11 mouse cellular contexts compared by ENCODE assay signal in genomic region chr16:93109683-93110407, GRCm38 (mm10).
DNase-seq lines count a peak whose midpoint lies in the region; ATAC-seq and TF ChIP-seq lines count a peak whose summit lies in the region.
"Had no signal": no experiment of that assay in that cellular context is flagged by ENCODE, and none has a peak within 500 bp of the region (broad histone marks: within the 10 kb centered on the region; RNA-seq: fewer than 3 reads in every experiment).

No protein-coding gene starts in this region.

- no peak for TF ChIP-seq EP300 in lung, postnatal 0 days (IDR thresholded peaks at IDR 0.05)

- H3K9ac ChIP-seq in lung, postnatal 0 days (replicated peaks; ENCODE audit: low read depth) = no peak overlapping the region
- H3K9ac ChIP-seq in heart, embryonic 12.5 days = no peak overlapping the region
- H3K9ac ChIP-seq: forebrain, embryonic 13.5 days had no signal

- no peak for TF ChIP-seq CTCF in lung, postnatal 0 days (IDR thresholded peaks at IDR 0.05)
- no peak for TF ChIP-seq CTCF in lung, adult 2 months (IDR thresholded peaks at IDR 0.05; ENCODE audit: insufficient read depth, low read length)
- TF ChIP-seq CTCF in thymus, adult 2 months (IDR thresholded peaks at IDR 0.05; ENCODE audit: borderline replicate concordance, control insufficient read depth, extremely low read depth, insufficient read depth, low read length, poor library complexity) = no peak

- no peak for TF ChIP-seq POLR2A in lung, adult 2 months (IDR thresholded peaks at IDR 0.05; ENCODE audit: borderline replicate concordance, extremely low read depth, low read depth, low read length)
- TF ChIP-seq POLR2A in thymus, adult 2 months (IDR thresholded peaks at IDR 0.05; ENCODE audit: control insufficient read depth, extremely low read depth, insufficient read depth, low read length, poor library complexity) = no peak

- no peak overlapping the region for H3K4me3 ChIP-seq in lung, postnatal 0 days (ENCODE audit: low read depth, low read length)
- H3K4me3 ChIP-seq in lung, adult 2 months (replicated peaks; ENCODE audit: extremely low read depth, low read depth, low read length) = no peak overlapping the region
- no peak overlapping the region for H3K4me3 ChIP-seq in heart, embryonic 12.5 days
- H3K4me3 ChIP-seq in thymus, adult 2 months (ENCODE audit: control insufficient read depth, insufficient read depth, low read length) = no peak overlapping the region
- H3K4me3 ChIP-seq: forebrain, embryonic 13.5 days had no signal

- peak; percentile 64 for ATAC-seq in lung, postnatal 0 days
- no peak for ATAC-seq in heart, embryonic 12.5 days (ENCODE audit: insufficient number of reproducible peaks, low FRiP score)
- ATAC-seq: forebrain, embryonic 13.5 days; midbrain, embryonic 16.5 days had no signal

- no peak overlapping the region for H3K4me2 ChIP-seq in lung, postnatal 0 days (replicated peaks; ENCODE audit: low read depth, low read length)
- peak overlapping the region; percentile 41 for H3K4me2 ChIP-seq in heart, embryonic 12.5 days
- H3K4me2 ChIP-seq: forebrain, embryonic 13.5 days had no signal

- no peak overlapping the region for H3K27ac ChIP-seq in lung, postnatal 0 days (ENCODE audit: low read length)
- H3K27ac ChIP-seq in heart, embryonic 12.5 days (ENCODE audit: poor library complexity, severe bottlenecking) = 0 out of 2 replicates have a peak overlapping the region, but pooled peaks have one; percentile 31
- H3K27ac ChIP-seq in thymus, adult 2 months (ENCODE audit: control insufficient read depth, insufficient read depth, low read length) = no peak overlapping the region
- H3K27ac ChIP-seq: forebrain, embryonic 13.5 days had no signal

- DNase-seq in adrenal gland, postnatal 36 days = peak; percentile 10 to 12
- DNase-seq in adrenal gland, postnatal 10 days = no peak
- peak; percentile 57 for DNase-seq in lung, postnatal 0 days (ENCODE audit: low spot score)
- DNase-seq in lung, adult 2 months = no peak
- peak; percentile 65 for DNase-seq in skeletal muscle tissue, adult 2 months (ENCODE audit: low read depth, low spot score)
- DNase-seq in layer of hippocampus, postnatal 10 days (ENCODE audit: low spot score in 2 of 2) = no peak
- DNase-seq in thymus, adult 2 months = no peak
- DNase-seq: kidney, postnatal 4 days had no signal

- no peaks in the 10 kb centered on the region for H3K36me3 ChIP-seq in lung, postnatal 0 days (ENCODE audit: insufficient read depth, low read length)
- H3K36me3 ChIP-seq in heart, embryonic 12.5 days = no peaks in the 10 kb centered on the region
- H3K36me3 ChIP-seq in thymus, adult 2 months (ENCODE audit: control insufficient read depth, insufficient read depth, low read length) = no peaks in the 10 kb centered on the region

- H3K27me3 ChIP-seq in lung, postnatal 0 days (replicated peaks; ENCODE audit: insufficient read depth, low read length) = no peaks in the 10 kb centered on the region
- peaks cover 11% of the 10 kb centered on the region for H3K27me3 ChIP-seq in heart, embryonic 12.5 days (replicated peaks)
- H3K27me3 ChIP-seq in thymus, adult 2 months (ENCODE audit: control insufficient read depth, insufficient read depth, low read length) = no peaks in the 10 kb centered on the region
- H3K27me3 ChIP-seq: forebrain, embryonic 13.5 days had no signal

- H3K4me1 ChIP-seq in lung, postnatal 0 days (ENCODE audit: insufficient read depth, low read depth, low read length) = no peaks in the 10 kb centered on the region
- no peaks in the 10 kb centered on the region for H3K4me1 ChIP-seq in lung, adult 2 months (ENCODE audit: control insufficient read depth, insufficient read depth, low read length)
- peaks cover 11% of the 10 kb centered on the region for H3K4me1 ChIP-seq in heart, embryonic 12.5 days (replicated peaks)
- H3K4me1 ChIP-seq in thymus, adult 2 months (replicated peaks; ENCODE audit: control insufficient read depth, insufficient read depth, low read length) = peaks cover 23% of the 10 kb centered on the region
- H3K4me1 ChIP-seq: forebrain, embryonic 13.5 days had no signal

- no peaks in the 10 kb centered on the region for H3K9me3 ChIP-seq in lung, postnatal 0 days (ENCODE audit: low read length)
- peaks cover 4% of the 10 kb centered on the region; the same call in 1 of the 2 replicates for H3K9me3 ChIP-seq in heart, embryonic 12.5 days (replicated peaks)
- H3K9me3 ChIP-seq: forebrain, embryonic 13.5 days had no signal

- 50% methylated on average over 12 of the region's 12 CpGs for WGBS in lung, postnatal 0 days
- WGBS in lung, adult 2 months = 51% methylated on average over 12 of the region's 12 CpGs
- 38% methylated on average over 12 of the region's 12 CpGs for WGBS in heart, embryonic 12.5 days
- 49% methylated on average over 12 of the region's 12 CpGs for WGBS in thymus, adult 2 months

Comparison
In these comparisons a context has a peak if more than half of its experiments do, and no peak if none do; other contexts are left out.
1. DNase-seq: peak in adrenal gland, postnatal 36 days (2 of 2), lung, postnatal 0 days (single experiment) and skeletal muscle tissue, adult 2 months (single experiment); none in adrenal gland, postnatal 10 days (single experiment), lung, adult 2 months (single experiment), layer of hippocampus, postnatal 10 days (0 of 2) and thymus, adult 2 months (single experiment).